Mouse (Mus musculus) brown adipose tissue, adult 24 weeks (tissue): ENCODE measurements around the gene Sept5. TPM values are rescaled to one million over a fixed set of nuclear protein-coding genes. Genes with fewer than 3 reads are reported as not detected.

Source experiments
- H3K27ac ChIP-seq: fragments of 200-500 bp; replicated peaks from 2 replicates; pipeline ENCODE4 v1.5.1; 2012; ENCODE audit warnings: low read depth, mild to moderate bottlenecking, low read length
- H3K4me1 ChIP-seq: fragments of 200-500 bp; 2 replicates; pipeline ENCODE4 v1.6.1; 2012; ENCODE audit warnings: low read length, mixed read lengths; ENCODE audit not compliant: control insufficient read depth, insufficient read depth, insufficient read length
- H3K4me3 ChIP-seq: fragments of 200-500 bp; 2 replicates; pipeline ENCODE4 v1.5.1; 2012; ENCODE audit warnings: low read depth, mild to moderate bottlenecking, low read length, moderate library complexity; ENCODE audit not compliant: insufficient read depth
- polyA plus RNA-seq: library from polyadenylated mRNA; stranded (reverse); fragments of >200 nt; gene quantifications from 2 replicates; pipeline ENCODE4 v1.2.4, GENCODE M21; 2012; ENCODE audit not compliant: missing spikeins, insufficient read depth, insufficient read length

Gene Sept5
- polyA plus RNA-seq, 1 experiment = 7.1 TPM

DNA sequence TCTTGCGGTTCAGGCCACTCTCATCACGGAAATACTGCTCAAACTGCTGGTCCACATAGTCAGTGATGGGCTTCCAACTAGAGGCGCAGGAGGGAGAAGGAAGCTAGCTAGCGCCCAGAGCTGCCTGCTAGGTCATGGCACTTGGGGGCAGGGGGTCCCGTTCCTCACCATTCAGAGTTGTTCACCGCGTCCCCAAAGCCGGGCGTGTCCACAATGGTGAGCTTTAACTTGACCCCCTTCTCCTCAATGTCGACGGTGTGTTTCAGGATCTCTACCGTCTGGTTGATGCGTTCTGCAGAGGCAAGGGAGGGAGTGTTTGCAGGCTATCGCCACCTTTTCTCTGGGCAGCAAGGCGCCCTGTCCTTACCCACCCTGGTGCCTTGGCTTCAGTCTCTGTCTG is 5.1 kb downstream of the Sept5 start:
- H3K27ac ChIP-seq = no peak overlapping the region
- no peak overlapping the region for H3K4me3 ChIP-seq
- no peaks in the 10 kb centered on the region for H3K4me1 ChIP-seq

- Histone ChIP-seq H3K4me3 (no peak overlapping the region), H3K4me1 (no peaks in the 10 kb centered on the region)
Measured at GRCm38 (mm10) chr16:18623751-18624540, 5.8 kb downstream of the Sept5 start.

DNA sequence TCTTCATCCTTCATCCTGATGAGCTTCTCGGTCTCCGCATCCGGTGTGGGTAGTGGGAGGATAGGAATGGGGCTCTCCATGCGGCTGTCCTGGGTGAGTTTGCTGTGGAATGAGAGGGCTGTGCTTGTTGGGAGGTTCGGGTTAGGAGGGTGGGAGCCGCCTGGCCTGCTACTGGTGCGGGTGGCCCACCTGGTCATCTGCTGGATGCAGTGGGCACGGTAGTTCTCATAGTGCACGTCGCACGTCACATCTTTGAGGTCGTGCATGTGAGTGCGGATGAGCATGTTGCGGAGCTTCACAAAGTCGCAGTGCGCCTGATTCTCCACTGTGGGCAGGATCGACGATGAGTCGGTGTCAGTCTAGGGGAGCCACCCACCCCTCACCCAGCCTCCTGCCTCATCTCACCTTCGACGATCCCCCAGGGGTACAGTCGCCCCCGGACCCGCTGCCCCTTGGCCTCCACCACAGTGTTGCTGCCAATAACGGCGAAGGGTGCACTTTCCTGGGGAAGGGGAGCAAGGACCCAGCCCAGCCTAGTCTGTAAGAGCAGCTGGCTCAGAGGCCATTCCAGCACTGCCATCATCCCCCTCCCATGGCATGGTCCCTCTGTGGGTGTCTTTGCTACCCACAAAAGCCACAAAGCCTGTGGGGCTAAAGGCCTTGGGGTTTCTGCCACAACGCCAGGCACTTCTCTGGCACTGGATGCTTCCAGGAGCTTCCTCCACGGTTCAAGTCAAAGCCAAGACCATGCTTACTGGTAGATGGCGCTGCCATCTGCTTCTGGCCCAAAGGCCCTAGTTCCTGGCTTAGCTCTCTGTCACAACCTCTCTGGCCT is 6.6 kb downstream of the Sept5 start:
- Histone ChIP-seq H3K27ac (no peak overlapping the region), H3K4me3 (no peak overlapping the region), H3K4me1 (no peaks in the 10 kb centered on the region)

More at GRCm38 (mm10) chr16:18623751-18624540, 5.8 kb downstream of the Sept5 start:
- H3K27ac ChIP-seq = no peak overlapping the region

- Histone ChIP-seq H3K4me3 (peak within 1 kb of the TSS; percentile 16; the same call in 1 of the 2 replicates), H3K27ac (no peak within 1 kb of the TSS), H3K4me1 (no peaks in the 10 kb centered on the region)
Measured at GRCm38 (mm10) chr16:18622019-18622418, 7.7 kb downstream of the Sept5 start, which contains the start of gene Gp1bb. Gp1bb (minus strand) TSS chr16:18622403.

- Histone ChIP-seq H3K27ac (no peak overlapping the region), H3K4me3 (peak overlapping the region; percentile 16; the same call in 1 of the 2 replicates), H3K4me1 (no peaks in the 10 kb centered on the region)
Measured at GRCm38 (mm10) chr16:18621362-18622001, 8.3 kb downstream of the Sept5 start.

DNA sequence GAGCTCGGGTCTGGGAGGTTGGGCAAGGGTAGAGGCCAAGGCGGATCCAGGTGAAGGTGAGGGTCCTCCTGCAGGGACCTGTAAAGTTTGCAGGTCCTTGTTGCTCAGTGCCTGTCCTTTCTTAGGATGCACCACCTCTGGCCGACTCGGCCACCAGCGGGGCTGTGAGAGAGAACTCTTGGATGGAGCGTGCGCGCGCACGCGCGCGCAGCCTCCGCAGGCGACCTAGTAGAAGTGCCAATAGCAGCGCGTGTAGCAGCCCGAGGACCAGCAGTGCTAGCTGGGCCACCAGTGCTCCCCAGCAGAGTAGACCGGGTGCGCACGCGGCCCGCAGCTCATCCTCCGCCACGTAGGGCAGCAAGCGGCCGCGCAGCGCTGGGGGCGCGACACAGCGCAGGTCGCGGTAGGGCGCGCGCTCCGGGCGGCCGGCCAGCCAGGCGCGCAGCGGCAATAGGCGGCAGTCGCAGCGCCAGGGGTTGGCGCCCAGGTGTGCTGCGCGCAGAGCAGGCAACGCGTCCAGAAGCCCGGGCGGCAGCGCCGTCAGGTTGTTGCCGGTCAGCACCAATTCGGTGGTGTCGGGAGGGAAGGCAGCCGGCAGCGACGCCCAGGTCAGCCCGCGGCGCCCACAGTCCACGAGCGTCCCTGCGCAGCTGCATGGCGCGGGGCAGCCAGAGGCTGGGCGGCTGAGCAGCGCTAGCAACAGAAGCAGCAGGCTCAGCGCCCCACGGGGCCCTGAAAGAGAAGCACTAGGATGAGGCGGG is 9.0 kb downstream of the Sept5 start:
- Histone ChIP-seq H3K4me1 (no peaks in the 10 kb centered on the region), H3K4me3 (peak overlapping the region; percentile 16), H3K27ac (no peak overlapping the region)

- no peak overlapping the region for H3K27ac ChIP-seq
- H3K4me1 ChIP-seq = no peaks in the 10 kb centered on the region
- H3K4me3 ChIP-seq = no peak overlapping the region
Measured at GRCm38 (mm10) chr16:18620201-18620600, 9.6 kb downstream of the Sept5 start.

GRCm38 (mm10) chr16:18619110-18619509 is 10.6 kb downstream of the Sept5 start:
- Histone ChIP-seq H3K4me1 (no peaks in the 10 kb centered on the region), H3K27ac (no peak overlapping the region), H3K4me3 (no peak overlapping the region)

DNA sequence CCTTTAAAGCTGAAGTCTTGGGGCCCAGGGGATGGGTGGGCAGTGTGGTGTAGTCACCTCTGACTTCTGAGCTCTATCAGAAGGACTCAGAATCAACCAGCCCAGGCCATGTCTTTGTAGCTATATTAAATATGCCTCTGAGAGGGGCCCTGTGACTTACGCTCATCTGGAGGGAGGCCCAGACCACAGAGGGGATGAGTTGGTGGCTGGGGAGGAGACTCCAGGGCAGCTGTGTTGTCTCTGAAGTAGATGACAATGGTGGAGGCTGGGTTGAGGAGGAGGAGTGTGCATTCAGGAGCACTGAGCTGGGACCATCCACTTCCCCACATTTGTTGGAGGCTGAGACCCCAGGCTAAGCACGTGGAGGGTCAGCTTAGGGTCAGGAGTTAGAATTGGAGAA is 11.5 kb downstream of the Sept5 start:
- Histone ChIP-seq H3K27ac (no peak overlapping the region), H3K4me1 (no peaks in the 10 kb centered on the region), H3K4me3 (no peak overlapping the region)

DNA sequence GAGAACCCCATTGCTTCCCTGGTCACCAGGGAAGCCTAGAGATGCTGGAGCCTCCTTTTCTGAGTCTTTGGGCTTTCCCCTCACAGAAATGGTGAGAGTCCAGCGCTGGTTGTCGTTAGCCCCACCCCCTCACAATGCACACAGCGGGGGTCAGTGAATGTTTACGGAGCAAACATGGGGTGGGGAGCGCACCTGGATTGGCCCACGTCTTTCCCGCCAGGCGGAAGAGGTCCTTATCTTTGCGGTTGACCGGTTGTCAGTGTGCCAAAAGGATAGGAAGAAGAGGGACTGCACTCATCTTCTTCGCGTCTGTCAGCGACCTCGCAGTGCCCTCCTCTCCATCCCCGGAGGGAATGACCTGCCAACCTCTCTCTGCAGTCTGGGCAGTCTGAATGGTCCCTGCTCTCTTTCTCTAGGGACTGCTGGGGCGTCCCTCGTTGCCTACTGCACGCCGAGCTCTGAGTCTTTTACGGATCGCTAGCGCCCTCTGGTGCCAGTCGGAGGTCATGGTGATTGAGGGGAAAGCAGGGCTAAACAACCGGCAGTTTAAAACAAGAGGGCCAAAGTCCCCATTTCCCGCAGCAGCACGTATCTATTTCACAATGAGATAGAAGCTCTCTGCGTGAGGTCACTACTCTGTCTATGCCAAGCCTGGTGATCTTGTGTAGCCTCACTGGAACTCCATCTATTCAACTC is 12.2 kb downstream of the Sept5 start:
- Histone ChIP-seq H3K4me1 (no peaks in the 10 kb centered on the region), H3K4me3 (no peak overlapping the region), H3K27ac (no peak overlapping the region)

DNA sequence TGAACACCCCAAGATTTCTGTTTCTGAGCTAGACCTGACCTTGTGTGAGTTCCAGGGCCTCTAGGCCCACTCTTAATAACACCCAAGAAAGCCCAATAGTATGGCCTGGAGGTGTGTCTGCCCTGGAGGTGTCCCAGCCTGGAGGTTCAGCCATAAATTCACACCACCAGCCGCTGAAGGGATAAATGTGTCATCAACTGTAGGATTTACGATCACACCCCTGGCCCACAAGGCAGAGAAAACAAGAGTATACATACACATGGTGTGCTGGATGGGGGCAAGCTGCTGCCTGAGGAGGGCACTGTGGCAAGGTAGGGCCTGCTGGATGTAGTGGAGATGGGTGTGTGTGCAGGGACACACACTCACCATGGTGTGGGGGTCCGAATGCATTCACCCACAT is 16.5 kb downstream of the Sept5 start:
- no peak overlapping the region for H3K4me3 ChIP-seq
- no peaks in the 10 kb centered on the region for H3K4me1 ChIP-seq
- no peak overlapping the region for H3K27ac ChIP-seq

DNA sequence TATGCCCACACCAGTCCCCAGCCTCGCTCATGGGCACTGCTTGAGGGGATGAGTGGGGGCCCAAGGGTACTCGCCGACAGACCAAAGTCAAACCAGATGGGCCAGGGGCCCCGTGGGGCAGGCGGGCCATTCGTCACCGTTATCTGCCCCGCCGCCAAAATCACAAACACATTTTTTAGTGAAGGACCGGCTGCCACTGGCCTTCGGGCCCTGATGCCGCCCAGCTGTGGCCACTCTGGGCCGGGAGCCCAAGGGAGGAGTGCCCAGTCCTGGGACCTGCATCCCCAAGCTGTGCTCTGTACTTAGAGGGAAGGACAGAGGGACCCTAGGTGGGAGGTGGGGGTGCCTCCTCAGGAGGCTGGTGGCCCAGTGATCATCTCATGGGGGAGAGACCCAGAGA is 18.0 kb downstream of the Sept5 start:
- H3K4me3 ChIP-seq = no peak overlapping the region
- no peaks in the 10 kb centered on the region for H3K4me1 ChIP-seq
- no peak overlapping the region for H3K27ac ChIP-seq

DNA sequence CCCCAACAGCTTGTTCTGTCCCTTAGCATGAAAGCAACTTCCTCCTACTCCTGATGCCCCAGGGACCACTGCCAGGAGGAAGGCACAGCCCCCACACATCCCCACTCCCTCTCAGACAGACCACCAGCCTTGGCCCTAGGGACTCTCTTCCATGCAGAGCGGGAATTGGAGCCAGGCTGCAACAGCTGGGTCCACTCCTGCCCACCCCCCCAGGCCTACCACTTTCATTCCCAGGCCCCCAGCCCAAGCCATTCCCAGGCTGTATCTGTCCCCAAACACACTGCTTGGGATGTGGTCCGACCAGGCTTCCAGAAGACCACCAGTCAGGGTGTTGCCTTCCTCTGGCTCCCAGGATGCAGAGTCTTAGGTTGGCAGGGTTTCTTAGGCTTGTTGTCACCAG is 20.7 kb downstream of the Sept5 start:
- Histone ChIP-seq H3K4me1 (no peaks in the 10 kb centered on the region), H3K27ac (no peak overlapping the region), H3K4me3 (no peak overlapping the region)

DNA sequence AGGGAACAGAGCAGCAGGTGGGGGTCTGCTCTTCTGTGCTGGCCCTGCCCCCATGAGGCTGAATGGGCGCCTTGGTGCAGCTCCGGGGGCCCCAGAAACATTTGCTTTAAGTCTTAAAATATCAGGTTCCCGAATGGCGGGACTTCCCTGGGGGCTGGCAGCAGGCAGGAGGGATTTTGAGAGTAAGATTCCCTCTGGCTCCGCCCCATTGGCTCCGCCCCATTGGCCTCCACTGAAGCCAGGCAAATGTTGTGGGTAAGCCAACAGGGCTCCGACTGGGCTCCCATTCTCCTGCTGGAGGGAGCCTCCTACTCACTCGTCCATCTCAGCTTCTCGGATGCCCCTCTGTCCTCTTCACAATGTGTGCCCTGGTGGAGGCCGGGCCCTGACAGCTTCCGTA is 21.5 kb downstream of the Sept5 start:
- H3K27ac ChIP-seq = no peak overlapping the region
- H3K4me1 ChIP-seq = no peaks in the 10 kb centered on the region
- no peak overlapping the region for H3K4me3 ChIP-seq
